Mouse (Mus musculus) intestine, postnatal 0 days (tissue): Measurements from ENCODE around the gene Gpr55. TPM values are rescaled to one million over a fixed set of nuclear protein-coding genes. Genes with fewer than 3 reads are reported as not detected.
A peak's percentile ranks its signal among the peaks of the same experiment; 100 is the strongest.

ENCODE experiments used
- ATAC-seq: fragments of 200-750 bp; cut with Nextera tagmentation; 2 replicates; pipeline ENCODE4 v1.8.0; 2017; ENCODE audit warnings: mild to moderate bottlenecking, moderate TSS enrichment, moderate library complexity
- H3K27ac ChIP-seq: fragments of 300-500 bp; sonication (generic); 2 replicates; pipeline ENCODE4 v1.5.1; 2014; ENCODE audit warnings: mild to moderate bottlenecking, low read depth, low read length, moderate library complexity
- H3K27me3 ChIP-seq: fragments of 300-500 bp; sonication (generic); replicated peaks from 2 replicates; pipeline ENCODE4 v1.6.1; 2014; ENCODE audit warnings: low read length, mixed read lengths; ENCODE audit not compliant: control insufficient read depth, insufficient read depth
- H3K36me3 ChIP-seq: fragments of 300-500 bp; sonication (generic); 2 replicates; pipeline ENCODE4 v1.6.1; 2014; ENCODE audit warnings: mild to moderate bottlenecking, moderate library complexity; ENCODE audit not compliant: control insufficient read depth, insufficient read depth
- H3K4me1 ChIP-seq: fragments of 300-500 bp; sonication (generic); replicated peaks from 2 replicates; pipeline ENCODE4 v1.6.1; 2014; ENCODE audit warnings: antibody characterized with exemption, low read length, mixed read lengths; ENCODE audit not compliant: control insufficient read depth, insufficient read depth
- H3K4me2 ChIP-seq: fragments of 300-500 bp; sonication (generic); replicated peaks from 2 replicates; pipeline ENCODE4 v1.6.1; 2014; ENCODE audit warnings: low read depth, mild to moderate bottlenecking, moderate library complexity
- H3K4me3 ChIP-seq: fragments of 300-500 bp; sonication (generic); 2 replicates; pipeline ENCODE4 v1.5.1; 2014; ENCODE audit warnings: low read depth, low read length
- H3K9ac ChIP-seq: fragments of 300-500 bp; sonication (generic); 2 replicates; pipeline ENCODE4 v1.6.1; 2014; ENCODE audit warnings: mild to moderate bottlenecking, low read depth, low read length
- H3K9me3 ChIP-seq: fragments of 300-500 bp; sonication (generic); 2 replicates; pipeline ENCODE4 v1.6.1; 2016; ENCODE audit warnings: mixed run types; ENCODE audit not compliant: control insufficient read depth
- CTCF ChIP-seq: sonication (generic); IDR thresholded peaks from 2 replicates; pipeline ENCODE4 v1.5.1; 2016; ENCODE audit warnings: low read depth, mild to moderate bottlenecking, control low read depth, antibody characterized with exemption, moderate library complexity
- WGBS: fragments of 180-500 bp; shearing (Covaris S2); extraction: QIAGEN DNeasy Blood & Tissue Kit; methylation state at CpG from one replicate; pipeline ENCODE4 v1.1.7; 2014; 5-methylcytosine and 5-hydroxymethylcytosine counted together
- polyA plus RNA-seq: library from polyadenylated mRNA; unstranded; fragments of >200 nt; fragmentation: Nextera tagmentation; extraction: Ambion mirVana; gene quantifications from 2 replicates; pipeline ENCODE4 v1.2.1, GENCODE M21; 2015

The Gpr55 gene
- polyA plus RNA-seq, 1 experiment from 2014 or later, result 0.30 TPM

DNA sequence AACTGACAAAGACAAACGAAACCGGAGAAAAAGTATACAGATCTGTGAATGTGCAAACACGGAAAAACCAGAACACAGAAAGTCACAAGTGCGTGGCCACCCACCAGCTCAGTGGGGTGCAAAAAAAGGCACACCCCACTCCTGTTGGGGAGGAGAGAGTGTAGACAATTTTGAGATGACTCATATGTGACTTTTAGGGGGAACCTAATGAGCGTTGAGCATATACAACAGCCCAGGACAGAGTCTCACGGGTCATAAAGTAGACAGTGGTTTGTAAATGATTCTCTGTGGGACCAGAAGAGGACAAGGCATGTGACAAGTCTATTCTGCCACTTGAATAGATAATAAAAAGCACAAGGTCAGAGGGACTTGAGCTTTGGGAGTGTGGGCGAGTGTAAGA is 27.6 kb downstream of the Gpr55 start:
- no peak for ATAC-seq

DNA sequence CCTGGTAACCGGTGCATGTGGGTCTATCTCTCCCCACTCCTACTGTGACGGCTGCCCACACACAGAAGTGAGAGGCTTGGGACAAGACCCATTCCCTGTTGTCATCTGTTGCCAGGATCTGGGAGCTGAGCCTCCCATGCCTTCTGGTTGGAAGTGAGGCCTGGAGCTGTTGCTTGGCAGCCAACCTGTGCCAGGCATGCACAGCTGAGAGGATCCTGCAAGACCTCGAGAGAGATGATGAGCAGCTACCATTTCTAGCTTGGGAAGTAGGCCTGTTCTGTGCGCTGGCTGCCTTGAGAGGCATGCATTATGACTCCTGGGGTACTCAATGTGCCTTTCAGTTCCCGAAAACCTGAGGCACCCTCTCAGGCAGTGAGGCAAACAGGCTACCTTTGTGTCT is 29.6 kb downstream of the Gpr55 start:
- ATAC-seq, result no peak
- no peaks in the 10 kb centered on the region for H3K36me3 ChIP-seq
- H3K27me3 ChIP-seq, result no peaks in the 10 kb centered on the region
- H3K9ac ChIP-seq, result no peak overlapping the region
- H3K27ac ChIP-seq, result no peak overlapping the region
- H3K4me1 ChIP-seq, result 0 out of 2 replicates have a peak, but pooled peaks cover 4% of the 10 kb centered on the region
- 94% methylated on average over 5 of the region's 5 CpGs for WGBS
- H3K9me3 ChIP-seq, result no peaks in the 10 kb centered on the region
- no peak overlapping the region for H3K4me3 ChIP-seq
- no peak for TF ChIP-seq CTCF
- H3K4me2 ChIP-seq, result no peak overlapping the region

More for the DNA sequence above, 27.6 kb downstream of the Gpr55 start:
- Histone ChIP-seq H3K4me2 (peak overlapping the region; percentile 30), H3K9ac (no peak overlapping the region), H3K27me3 (no peaks in the 10 kb centered on the region), H3K27ac (no peak overlapping the region), H3K4me3 (no peak overlapping the region), H3K9me3 (no peaks in the 10 kb centered on the region), H3K36me3 (no peaks in the 10 kb centered on the region), H3K4me1 (0 out of 2 replicates have a peak, but pooled peaks cover 4% of the 10 kb centered on the region)
- TF ChIP-seq CTCF, result no peak
- 10% methylated on average over 7 of the region's 7 CpGs for WGBS

DNA sequence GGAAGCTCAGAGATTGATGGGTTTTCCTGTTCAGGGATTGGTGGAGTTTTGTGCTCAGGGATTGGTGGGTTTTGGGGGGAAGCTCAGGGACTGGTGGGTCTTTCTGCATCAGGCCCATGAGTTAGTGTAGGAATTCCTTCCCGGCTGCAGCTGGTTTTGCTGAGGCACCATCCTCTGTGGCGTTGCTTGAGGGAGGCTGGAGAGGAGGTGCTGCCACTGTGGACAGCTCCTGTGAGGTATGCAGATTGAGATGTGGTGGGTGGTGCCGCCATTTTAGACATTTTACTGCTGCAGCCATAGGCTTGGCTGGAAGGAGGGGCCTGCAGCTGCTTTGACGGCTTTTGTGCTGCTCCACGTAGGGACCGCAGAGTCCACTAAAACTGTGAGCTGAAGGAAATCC is 31.4 kb downstream of the Gpr55 start:
- TF ChIP-seq CTCF, result no peak
- Histone ChIP-seq H3K27me3 (no peaks in the 10 kb centered on the region), H3K4me1 (0 out of 2 replicates have a peak, but pooled peaks cover 4% of the 10 kb centered on the region), H3K4me3 (no peak overlapping the region), H3K9me3 (no peaks in the 10 kb centered on the region), H3K27ac (no peak overlapping the region), H3K36me3 (no peaks in the 10 kb centered on the region), H3K4me2 (no peak overlapping the region), H3K9ac (no peak overlapping the region)
- 80% methylated on average over 6 of the region's 6 CpGs for WGBS
- ATAC-seq, result no peak

DNA sequence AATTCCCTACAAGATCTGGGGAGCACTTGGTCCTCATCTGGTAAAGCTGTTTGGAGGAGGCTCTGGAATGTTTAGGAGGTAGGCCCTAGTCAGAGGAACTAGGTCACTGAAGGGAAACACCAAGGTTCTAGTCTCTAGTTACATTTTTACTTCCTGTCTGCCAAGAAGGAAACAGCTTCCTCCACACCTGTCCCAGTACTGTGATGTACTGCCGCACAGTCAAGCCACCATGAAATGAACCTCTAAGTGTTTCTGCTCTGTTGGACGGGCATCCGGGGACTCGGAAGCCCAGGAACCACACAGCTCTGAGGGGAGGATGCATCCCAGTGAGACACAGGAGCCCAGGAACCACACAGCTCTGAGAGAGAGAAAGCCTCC is 32.1 kb downstream of the Gpr55 start:
- no peaks in the 10 kb centered on the region for H3K9me3 ChIP-seq
- H3K4me3 ChIP-seq, result no peak overlapping the region
- H3K36me3 ChIP-seq, result no peaks in the 10 kb centered on the region
- H3K27ac ChIP-seq, result no peak overlapping the region
- 76% methylated on average over 4 of the region's 4 CpGs for WGBS
- no peaks in the 10 kb centered on the region for H3K27me3 ChIP-seq
- no peak overlapping the region for H3K4me2 ChIP-seq
- H3K9ac ChIP-seq, result no peak overlapping the region
- TF ChIP-seq CTCF, result no peak
- ATAC-seq, result no peak
- 0 out of 2 replicates have a peak, but pooled peaks cover under 1% of the 10 kb centered on the region for H3K4me1 ChIP-seq

DNA sequence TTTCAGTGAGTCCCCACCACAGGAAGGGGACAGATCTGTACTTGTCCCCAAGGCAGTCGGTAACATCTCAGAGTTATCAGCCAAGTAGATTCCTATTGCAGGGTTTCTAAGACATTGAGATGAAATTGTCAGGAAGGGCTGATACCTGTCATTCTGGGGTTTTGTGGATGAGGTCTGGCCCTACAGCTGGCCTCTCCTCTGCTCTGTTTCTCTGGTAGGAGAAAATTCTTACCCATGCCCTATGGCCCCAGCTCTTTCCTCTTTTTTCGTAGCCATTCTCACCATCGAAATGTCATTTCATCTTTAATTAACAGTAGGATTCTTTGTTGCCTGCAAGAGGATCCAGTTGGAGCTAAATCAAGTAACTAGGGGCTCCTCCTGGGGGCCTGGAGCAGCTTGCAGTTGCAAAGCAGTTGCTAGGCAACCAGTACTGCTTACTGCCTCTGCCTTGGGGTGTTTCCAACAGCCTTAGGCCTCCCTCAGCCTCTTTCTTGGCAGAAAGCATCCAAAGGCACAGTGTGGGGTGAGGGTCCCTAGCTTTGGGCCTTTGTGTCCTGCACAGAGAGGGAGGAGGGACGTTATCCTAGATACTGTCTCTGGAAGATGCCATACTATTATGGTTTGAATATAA is 32.6 kb downstream of the Gpr55 start, which contains the start of gene 4933407L21Rik:
Gene 4933407L21Rik (plus strand): TSS at position 427 of the 631 bp plus-strand sequence.
- Histone ChIP-seq H3K9me3 (no peaks in the 10 kb centered on the region), H3K36me3 (no peaks in the 10 kb centered on the region), H3K9ac (no peak within 1 kb of the TSS), H3K4me2 (no peak within 1 kb of the TSS), H3K4me3 (no peak within 1 kb of the TSS), H3K27me3 (no peaks in the 10 kb centered on the region), H3K27ac (no peak within 1 kb of the TSS), H3K4me1 (no peaks in the 10 kb centered on the region)
- TF ChIP-seq CTCF, result peak; percentile 22
- ATAC-seq, result no peak
- WGBS, result 57% methylated on average over 4 of the region's 4 CpGs

DNA sequence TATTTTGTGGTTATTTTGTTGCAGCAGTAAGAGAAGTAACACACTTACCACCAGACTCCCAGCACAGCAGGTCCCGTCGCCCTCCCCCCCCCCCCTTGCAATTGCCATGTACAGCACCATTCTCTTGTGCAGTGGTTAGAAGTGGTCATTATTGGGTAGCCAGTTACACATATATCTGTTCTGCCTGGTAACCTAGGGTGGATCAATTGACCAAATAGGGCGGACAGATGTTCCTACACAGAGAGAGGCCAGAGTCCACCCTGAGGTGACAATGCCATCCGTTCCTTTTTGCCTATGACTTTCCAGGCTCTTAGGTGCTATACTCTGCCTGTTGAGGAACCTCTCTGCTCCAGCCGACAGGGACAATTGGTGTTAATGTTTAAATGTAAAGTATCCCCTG is 35.6 kb downstream of the Gpr55 start:
- H3K36me3 ChIP-seq, result no peaks in the 10 kb centered on the region
- no peak overlapping the region for H3K9ac ChIP-seq
- ATAC-seq, result no peak
- H3K9me3 ChIP-seq, result no peaks in the 10 kb centered on the region
- H3K4me2 ChIP-seq, result no peak overlapping the region
- no peak for TF ChIP-seq CTCF
- H3K27ac ChIP-seq, result no peak overlapping the region
- H3K27me3 ChIP-seq, result no peaks in the 10 kb centered on the region
- H3K4me3 ChIP-seq, result no peak overlapping the region
- no peaks in the 10 kb centered on the region for H3K4me1 ChIP-seq
- 76% methylated on average over 5 of the region's 5 CpGs for WGBS
